Mouse (Mus musculus): Measurements from ENCODE around the gene Foxn1. TPM values are rescaled to one million over a fixed set of nuclear protein-coding genes. Genes with fewer than 3 reads are reported as not detected.

Gene Foxn1
- total and polyA plus RNA-seq, 2 experiments from 2014 or later: not detected

DNA sequence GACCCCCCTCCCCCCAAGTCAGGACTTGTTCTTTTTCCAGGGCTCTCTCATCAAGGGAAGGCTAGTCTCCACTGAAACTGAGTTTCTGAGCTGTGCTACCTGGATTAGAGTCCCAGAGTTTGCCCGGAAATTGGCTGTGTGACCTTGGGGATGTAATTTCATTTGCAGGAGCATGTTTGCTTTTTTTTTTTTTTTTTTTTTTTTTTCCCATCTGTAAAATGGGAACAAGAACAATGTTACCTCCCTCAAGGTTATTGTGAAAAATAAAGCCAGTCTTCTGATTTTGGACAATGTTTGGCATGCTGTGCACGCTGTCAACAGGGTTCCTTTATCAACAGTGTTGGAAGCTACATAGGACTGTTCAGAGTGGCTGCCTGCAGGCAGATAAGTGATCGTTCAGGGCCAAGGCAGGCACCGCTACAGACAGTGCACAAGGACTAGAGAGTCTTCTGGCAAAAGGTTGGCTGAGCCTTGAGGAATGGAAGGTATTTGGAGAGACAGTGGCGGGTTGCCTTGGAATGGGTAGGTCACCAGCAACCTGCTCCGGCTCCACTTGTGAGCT, 41.9 kb downstream of the Foxn1 start:
- TF ChIP-seq EP300 (IDR thresholded peaks at IDR 0.05; ENCODE audit: low read depth) (no peak), CTCF (IDR thresholded peaks at IDR 0.05; ENCODE audit: low read depth) (no peak)
- Histone ChIP-seq H3K4me1 (ENCODE audit: control insufficient read depth, insufficient read depth) (peaks cover 27% of the 10 kb centered on the region), H3K27ac (ENCODE audit: low read depth) (peak overlapping the region; percentile 70; the same call in 1 of the 2 replicates), H3K4me3 (ENCODE audit: low read depth, low read length) (peak overlapping the region; percentile 76), H3K9ac (replicated peaks; ENCODE audit: low read depth, low read length) (peak overlapping the region; percentile 68; the same call in 1 of the 2 replicates), H3K9me3 (replicated peaks; ENCODE audit: control insufficient read depth, low read length) (no peaks in the 10 kb centered on the region), H3K4me2 (ENCODE audit: low read depth, low read length) (peak overlapping the region; percentile 98), H3K27me3 (ENCODE audit: control insufficient read depth, insufficient read depth, low read length) (no peaks in the 10 kb centered on the region), H3K36me3 (replicated peaks; ENCODE audit: control insufficient read depth, insufficient read depth, low read length) (peaks cover 13% of the 10 kb centered on the region; the same call in 1 of the 2 replicates)
- DNase-seq (ENCODE audit: low spot score) (no peak), ATAC-seq (ENCODE audit: insufficient read depth, low read depth) (no peak)
- 38% methylated on average over 6 of the region's 6 CpGs for WGBS

DNA sequence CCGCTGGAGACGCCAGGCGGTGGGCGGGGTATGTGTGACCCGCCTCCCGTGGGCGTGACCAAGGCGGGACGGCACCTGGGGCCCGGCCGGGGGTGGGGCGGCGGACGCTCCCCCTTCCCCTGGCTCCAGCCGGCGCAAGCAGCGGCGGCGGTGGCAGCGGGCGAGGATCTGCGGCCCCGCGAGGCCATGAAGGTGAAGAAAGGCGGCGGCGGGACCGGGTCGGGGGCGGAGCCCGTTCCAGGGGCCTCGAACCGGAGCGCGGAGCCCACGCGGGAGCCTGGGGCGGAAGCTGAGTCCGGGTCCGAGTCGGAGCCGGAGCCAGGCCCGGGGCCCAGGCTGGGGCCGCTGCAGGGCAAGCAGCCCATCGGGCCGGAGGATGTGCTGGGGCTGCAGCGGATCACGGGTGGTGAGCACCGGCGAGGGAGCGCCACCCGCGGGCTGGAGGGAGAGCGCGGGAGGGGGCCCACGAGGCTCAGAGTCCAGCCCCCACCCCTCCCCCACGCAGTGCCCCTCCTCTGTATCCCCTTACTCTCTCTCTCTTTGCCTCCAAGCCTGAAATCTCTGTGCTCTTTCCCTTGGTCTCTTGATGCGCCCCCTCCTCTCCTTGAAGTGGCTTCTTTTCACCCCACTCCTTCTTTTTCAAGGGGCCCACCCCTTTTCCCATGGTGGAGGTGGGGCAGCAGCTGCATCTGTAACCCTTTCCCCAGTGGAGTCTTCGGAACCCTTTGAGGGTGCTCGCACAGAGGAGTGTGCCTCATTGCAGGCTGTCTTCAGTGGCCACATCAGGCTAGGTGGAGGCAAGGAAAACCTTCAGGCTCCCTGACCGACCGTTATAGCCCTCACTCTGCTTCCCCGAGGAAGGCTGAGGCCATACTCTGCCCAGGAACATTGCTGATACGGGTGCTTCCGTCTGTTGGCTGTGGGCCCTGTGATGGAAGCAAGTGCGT, 42.7 kb downstream of the Foxn1 start, which contains the start of gene Unc119:
Gene Unc119 (plus strand): TSS at position 102 of the 947 bp plus-strand sequence.
- H3K27me3 ChIP-seq (ENCODE audit: control insufficient read depth, insufficient read depth, low read length): no peaks in the 10 kb centered on the region
- WGBS: under 1% methylated on average over 58 of the region's 66 CpGs
- no peaks in the 10 kb centered on the region for H3K9me3 ChIP-seq (replicated peaks; ENCODE audit: control insufficient read depth, low read length)
- peak within 1 kb of the TSS; percentile 76 for H3K4me3 ChIP-seq (ENCODE audit: low read depth, low read length)
- no peak for TF ChIP-seq EP300 (IDR thresholded peaks at IDR 0.05; ENCODE audit: low read depth)
- no peak for TF ChIP-seq CTCF (IDR thresholded peaks at IDR 0.05; ENCODE audit: low read depth)
- peak; percentile 47 for DNase-seq (ENCODE audit: low spot score)
- H3K9ac ChIP-seq (replicated peaks; ENCODE audit: low read depth, low read length): peak within 1 kb of the TSS; percentile 68
- peak within 1 kb of the TSS; percentile 70 for H3K27ac ChIP-seq (ENCODE audit: low read depth)
- peaks cover 27% of the 10 kb centered on the region for H3K4me1 ChIP-seq (ENCODE audit: control insufficient read depth, insufficient read depth)
- H3K4me2 ChIP-seq (ENCODE audit: low read depth, low read length): peak within 1 kb of the TSS; percentile 98
- H3K36me3 ChIP-seq (replicated peaks; ENCODE audit: control insufficient read depth, insufficient read depth, low read length): peaks cover 20% of the 10 kb centered on the region; the same call in 1 of the 2 replicates
- ATAC-seq (ENCODE audit: insufficient read depth, low read depth): peak; percentile 73

DNA sequence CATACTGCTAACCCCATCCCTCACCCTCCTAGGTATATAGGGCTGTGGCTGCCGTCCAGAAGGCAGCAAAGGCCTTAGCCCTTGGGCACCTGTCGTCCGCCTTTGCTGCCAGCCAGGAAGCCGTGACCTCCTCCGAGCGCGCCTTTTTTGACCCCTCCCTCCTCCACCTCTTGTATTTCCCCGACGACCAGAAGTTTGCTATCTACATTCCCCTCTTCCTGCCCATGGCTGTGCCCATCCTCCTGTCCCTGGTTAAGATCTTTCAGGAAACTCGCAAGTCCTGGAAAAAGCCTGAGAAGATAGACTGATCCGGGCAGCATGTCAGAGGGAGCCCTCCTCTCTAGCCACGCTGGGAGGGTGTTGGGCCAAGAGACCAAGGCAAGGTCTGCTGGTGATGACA, 44.7 kb downstream of the Foxn1 start:
- Histone ChIP-seq H3K4me3 (ENCODE audit: low read depth, low read length) (no peak overlapping the region), H3K4me2 (ENCODE audit: low read depth, low read length) (no peak overlapping the region), H3K27ac (ENCODE audit: low read depth) (no peak overlapping the region), H3K9ac (replicated peaks; ENCODE audit: low read depth, low read length) (no peak overlapping the region), H3K4me1 (ENCODE audit: control insufficient read depth, insufficient read depth) (peaks cover 24% of the 10 kb centered on the region), H3K9me3 (replicated peaks; ENCODE audit: control insufficient read depth, low read length) (no peaks in the 10 kb centered on the region), H3K27me3 (ENCODE audit: control insufficient read depth, insufficient read depth, low read length) (no peaks in the 10 kb centered on the region), H3K36me3 (replicated peaks; ENCODE audit: control insufficient read depth, insufficient read depth, low read length) (peaks cover 19% of the 10 kb centered on the region; the same call in 1 of the 2 replicates)
- DNase-seq (ENCODE audit: low spot score) (no peak), ATAC-seq (ENCODE audit: insufficient read depth, low read depth) (no peak)
- WGBS: 68% methylated on average over 12 of the region's 12 CpGs
- no peak for TF ChIP-seq EP300 (IDR thresholded peaks at IDR 0.05; ENCODE audit: low read depth)

- ATAC-seq (ENCODE audit: insufficient read depth, low read depth) (no peak), DNase-seq (ENCODE audit: low spot score) (no peak)
- 89% methylated on average over 8 of the region's 8 CpGs for WGBS
- H3K4me2 ChIP-seq (ENCODE audit: low read depth, low read length): no peak overlapping the region
- no peak for TF ChIP-seq EP300 (IDR thresholded peaks at IDR 0.05; ENCODE audit: low read depth)
- TF ChIP-seq CTCF (IDR thresholded peaks at IDR 0.05; ENCODE audit: low read depth): no peak
- no peaks in the 10 kb centered on the region for H3K27me3 ChIP-seq (ENCODE audit: control insufficient read depth, insufficient read depth, low read length)
- H3K9ac ChIP-seq (replicated peaks; ENCODE audit: low read depth, low read length): no peak overlapping the region
- H3K27ac ChIP-seq (ENCODE audit: low read depth): no peak overlapping the region
- no peak overlapping the region for H3K4me3 ChIP-seq (ENCODE audit: low read depth, low read length)
- no peaks in the 10 kb centered on the region for H3K9me3 ChIP-seq (replicated peaks; ENCODE audit: control insufficient read depth, low read length)
- no peaks in the 10 kb centered on the region for H3K4me1 ChIP-seq (ENCODE audit: control insufficient read depth, insufficient read depth)
- H3K36me3 ChIP-seq (replicated peaks; ENCODE audit: control insufficient read depth, insufficient read depth, low read length): peaks cover 34% of the 10 kb centered on the region
Measured at GRCm38 (mm10) chr11:78337040-78337439, 49.3 kb downstream of the Foxn1 start.

DNA sequence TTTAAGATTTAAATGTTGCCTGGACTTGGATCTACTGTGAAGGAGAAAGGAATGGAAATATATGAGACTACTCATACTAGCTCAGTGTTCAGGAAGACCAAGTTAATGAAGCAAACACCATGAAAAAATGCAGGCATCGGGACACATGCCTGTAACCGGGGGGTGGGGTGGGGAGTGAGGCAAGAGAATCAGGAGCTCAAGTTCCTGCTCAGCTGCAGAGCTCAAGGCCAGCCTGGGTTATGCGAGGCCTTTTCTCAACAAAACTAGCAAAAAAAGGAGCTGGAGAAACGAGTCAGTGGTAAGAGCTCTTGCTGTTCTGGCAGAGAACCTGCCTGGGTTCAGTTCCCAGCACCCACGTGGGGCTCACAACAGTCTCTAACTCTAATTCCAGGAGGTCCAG, 52.4 kb downstream of the Foxn1 start:
- no peaks in the 10 kb centered on the region for H3K9me3 ChIP-seq (replicated peaks; ENCODE audit: control insufficient read depth, low read length)
- H3K4me3 ChIP-seq (ENCODE audit: low read depth, low read length): no peak overlapping the region
- no peak overlapping the region for H3K9ac ChIP-seq (replicated peaks; ENCODE audit: low read depth, low read length)
- peaks cover 4% of the 10 kb centered on the region; the same call in 1 of the 2 replicates for H3K4me1 ChIP-seq (ENCODE audit: control insufficient read depth, insufficient read depth)
- 89% methylated on average over 5 of the region's 5 CpGs for WGBS
- H3K27ac ChIP-seq (ENCODE audit: low read depth): no peak overlapping the region
- ATAC-seq (ENCODE audit: insufficient read depth, low read depth): no peak
- DNase-seq (ENCODE audit: low spot score): no peak
- TF ChIP-seq EP300 (IDR thresholded peaks at IDR 0.05; ENCODE audit: low read depth) (no peak), CTCF (IDR thresholded peaks at IDR 0.05; ENCODE audit: low read depth) (no peak)
- H3K36me3 ChIP-seq (replicated peaks; ENCODE audit: control insufficient read depth, insufficient read depth, low read length): peaks cover 23% of the 10 kb centered on the region
- H3K4me2 ChIP-seq (ENCODE audit: low read depth, low read length): no peak overlapping the region
- H3K27me3 ChIP-seq (ENCODE audit: control insufficient read depth, insufficient read depth, low read length): no peaks in the 10 kb centered on the region
